Mouse (Mus musculus) E14TG2a.4 (cell line): ENCODE data around the gene Cebpzos.

Experiments used
- CTCF ChIP-seq: conservative IDR thresholded peaks from 2 replicates; pipeline ENCODE4 v1.5.1; 2014; ENCODE audit warnings: low read length
- NANOG ChIP-seq: IDR thresholded peaks from 2 replicates; pipeline ENCODE4 v1.6.1; 2014; ENCODE audit warnings: borderline replicate concordance, low read length, mixed read lengths
- POU5F1 ChIP-seq: IDR thresholded peaks from 2 replicates; pipeline ENCODE4 v1.6.1; 2014; ENCODE audit warnings: low read length, borderline replicate concordance

DNA sequence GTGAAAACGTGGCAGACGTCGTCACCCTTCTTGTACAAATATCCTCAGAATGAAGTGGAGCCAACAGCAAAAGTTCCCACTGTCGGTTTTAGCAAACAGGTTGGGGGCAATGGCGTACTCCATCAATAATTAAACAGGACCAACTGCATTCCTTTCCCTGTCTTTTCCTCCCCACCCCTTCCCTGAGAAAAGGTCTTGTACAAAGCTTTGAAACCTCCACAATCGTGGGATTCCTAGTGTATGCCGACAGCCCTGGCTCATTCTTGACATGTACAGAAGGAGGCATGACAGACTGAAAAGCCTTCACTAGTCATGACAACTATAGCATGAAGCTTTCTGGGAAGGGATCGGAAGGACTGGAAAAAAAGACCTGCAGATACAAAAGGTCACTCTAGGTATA, 36.9 kb downstream of the Cebpzos start:
- TF ChIP-seq CTCF (no peak), NANOG (no peak), POU5F1 (no peak)
